In the genomic region with DNA sequence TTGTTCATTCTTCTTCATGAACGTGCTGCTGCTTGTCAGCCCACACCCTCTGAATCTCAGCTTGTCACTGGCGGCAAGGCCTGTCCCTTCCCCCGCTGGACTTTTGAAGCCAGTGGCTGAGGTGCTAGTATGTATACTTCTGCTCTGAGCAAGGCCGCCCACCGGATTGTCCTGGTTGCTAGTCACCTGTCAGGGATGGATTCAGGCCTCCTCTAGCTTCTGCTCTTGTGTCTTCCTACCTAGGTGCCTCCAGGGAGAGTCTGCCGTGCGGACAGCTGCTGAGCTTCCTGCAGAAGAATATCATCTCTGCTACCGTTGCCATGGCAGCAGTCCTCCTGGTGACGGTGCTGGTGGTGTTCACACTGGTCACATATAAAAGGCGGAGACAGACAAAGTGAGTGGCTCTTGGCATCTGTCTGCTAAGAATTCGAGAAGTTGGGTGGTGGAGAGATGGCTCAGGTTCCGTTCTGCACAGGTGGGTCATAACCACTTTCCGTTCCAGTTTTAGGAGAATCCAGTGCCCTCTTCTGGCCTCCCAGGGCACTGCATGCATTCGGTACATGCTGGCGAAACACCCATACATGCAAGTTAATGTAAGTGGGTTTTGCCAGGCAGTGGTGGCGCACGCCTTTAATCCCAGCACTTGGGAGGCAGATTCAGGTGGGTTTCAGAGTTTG, we compare ENCODE assay signal across 8 mouse cellular contexts. TPM values are rescaled to one million over a fixed set of nuclear protein-coding genes. Genes with fewer than 3 reads are reported as not detected.
DNase-seq lines count a peak whose midpoint lies in the region; ATAC-seq and TF ChIP-seq lines count a peak whose summit lies in the region.

No protein-coding gene starts in this region.

- no peak for ATAC-seq in embryonic facial prominence, embryonic 15.5 days (ENCODE audit: insufficient number of reproducible peaks, low FRiP score, low TSS enrichment, low read depth)
- no peak for ATAC-seq in heart, embryonic 13.5 days (ENCODE audit: extremely low read depth, insufficient number of reproducible peaks, low FRiP score, low TSS enrichment)
- peak; percentile 25; the same call in 1 of the 2 replicates for ATAC-seq in kidney, postnatal 0 days (replicated peaks; ENCODE audit: low FRiP score, low read depth)
- ATAC-seq in monocyte, adult 5-6 weeks (replicated peaks; ENCODE audit: insufficient number of reproducible peaks, low FRiP score, low TSS enrichment, poor library complexity, severe bottlenecking): peak; percentile 63; the same call in 1 of the 2 replicates

- no peak overlapping the region for H3K9ac ChIP-seq in embryonic facial prominence, embryonic 15.5 days
- H3K9ac ChIP-seq in heart, embryonic 13.5 days: no peak overlapping the region
- H3K9ac ChIP-seq in kidney, postnatal 0 days (ENCODE audit: low read depth, low read length): no peak overlapping the region

- H3K9me3 ChIP-seq in embryonic facial prominence, embryonic 15.5 days (replicated peaks): no peaks in the 10 kb centered on the region
- no peaks in the 10 kb centered on the region for H3K9me3 ChIP-seq in heart, embryonic 13.5 days
- H3K9me3 ChIP-seq in kidney, postnatal 0 days (replicated peaks; ENCODE audit: low read length): no peaks in the 10 kb centered on the region

- peak; percentile 90 for DNase-seq in CD4-positive, CD25-positive, alpha-beta regulatory T cell, adult 2 months (ENCODE audit: low read depth, low spot score)
- DNase-seq in kidney, postnatal 0 days (ENCODE audit: low spot score): peak; percentile 72
- peak; percentile 62 for DNase-seq in liver
- DNase-seq in spleen, postnatal 36 days (ENCODE audit: low spot score in 2 of 2): peak; percentile 68 to 78

- H3K36me3 ChIP-seq in embryonic facial prominence, embryonic 15.5 days: no peaks in the 10 kb centered on the region
- no peaks in the 10 kb centered on the region for H3K36me3 ChIP-seq in heart, embryonic 13.5 days
- H3K36me3 ChIP-seq in kidney, postnatal 0 days (ENCODE audit: insufficient read depth, low read length): no peaks in the 10 kb centered on the region

- peak; percentile 83 for TF ChIP-seq CTCF in bone marrow, adult 2 months (IDR thresholded peaks at IDR 0.05; ENCODE audit: control insufficient read depth, insufficient read depth, low read length)
- peak; percentile 82 for TF ChIP-seq CTCF in kidney, postnatal 0 days (IDR thresholded peaks at IDR 0.05; ENCODE audit: low read depth)

- H3K4me2 ChIP-seq in embryonic facial prominence, embryonic 15.5 days (replicated peaks): peak overlapping the region; percentile 46
- H3K4me2 ChIP-seq in heart, embryonic 13.5 days: peak overlapping the region; percentile 55
- peak overlapping the region; percentile 30 for H3K4me2 ChIP-seq in kidney, postnatal 0 days (ENCODE audit: low read length)

- no peak overlapping the region for H3K4me3 ChIP-seq in bone marrow, adult 2 months (replicated peaks; ENCODE audit: control insufficient read depth, low read depth, low read length)
- H3K4me3 ChIP-seq in embryonic facial prominence, embryonic 15.5 days (replicated peaks): peak overlapping the region; percentile 25
- H3K4me3 ChIP-seq in heart, embryonic 13.5 days: peak overlapping the region; percentile 30
- H3K4me3 ChIP-seq in kidney, postnatal 0 days (replicated peaks; ENCODE audit: low read depth, low read length): no peak overlapping the region

- H3K4me1 ChIP-seq in bone marrow, adult 2 months (ENCODE audit: control insufficient read depth, insufficient read depth, low read length): no peaks in the 10 kb centered on the region
- H3K4me1 ChIP-seq in embryonic facial prominence, embryonic 15.5 days: peaks cover 6% of the 10 kb centered on the region; the same call in 1 of the 2 replicates
- 0 out of 2 replicates have a peak, but pooled peaks cover 5% of the 10 kb centered on the region for H3K4me1 ChIP-seq in heart, embryonic 13.5 days
- no peaks in the 10 kb centered on the region for H3K4me1 ChIP-seq in kidney, postnatal 0 days (replicated peaks; ENCODE audit: insufficient read depth, low read length)

- no peak overlapping the region for H3K27ac ChIP-seq in bone marrow, adult 2 months (ENCODE audit: control insufficient read depth, insufficient read depth, low read depth, low read length, poor library complexity)
- no peak overlapping the region for H3K27ac ChIP-seq in embryonic facial prominence, embryonic 15.5 days (replicated peaks)
- no peak overlapping the region for H3K27ac ChIP-seq in heart, embryonic 13.5 days (replicated peaks)
- no peak overlapping the region for H3K27ac ChIP-seq in kidney, postnatal 0 days

- TF ChIP-seq POLR2A in bone marrow, adult 2 months (IDR thresholded peaks at IDR 0.05; ENCODE audit: borderline replicate concordance, control insufficient read depth, low read depth, low read length): no peak

- no peaks in the 10 kb centered on the region for H3K27me3 ChIP-seq in embryonic facial prominence, embryonic 15.5 days
- peaks cover 34% of the 10 kb centered on the region for H3K27me3 ChIP-seq in heart, embryonic 13.5 days (replicated peaks)
- H3K27me3 ChIP-seq in kidney, postnatal 0 days (ENCODE audit: insufficient read depth, low read length): no peaks in the 10 kb centered on the region

- WGBS in bone marrow, adult 2 months: 25% methylated on average over 17 of the region's 17 CpGs
- 21% methylated on average over 17 of the region's 17 CpGs for WGBS in embryonic facial prominence, embryonic 15.5 days
- WGBS in heart, embryonic 13.5 days: 26% methylated on average over 17 of the region's 17 CpGs
- 24% methylated on average over 17 of the region's 17 CpGs for WGBS in kidney, postnatal 0 days

RNA-seq across cellular contexts. Expression of gene Zap70, which starts 17.2 kb away (rescaled TPM):
- 4.8 and 5.3 TPM in 2 replicates for polyA plus RNA-seq in bone marrow, adult 2 months (2011; ENCODE audit: insufficient read depth, insufficient read length, low replicate concordance, missing spikeins)
- 0.64 and 0.85 TPM in 2 replicates for polyA plus RNA-seq in embryonic facial prominence, embryonic 15.5 days (2015; fragmentation: Nextera tagmentation; extraction: Ambion mirVana)
- polyA plus RNA-seq in heart, embryonic 13.5 days (2015; fragmentation: Nextera tagmentation; extraction: Ambion mirVana): 0.31 and 0.34 TPM in 2 replicates
- polyA plus RNA-seq in kidney, postnatal 0 days (2015; fragmentation: Nextera tagmentation; extraction: Ambion mirVana): 0.17 and 0.51 TPM in 2 replicates
- total RNA-seq in monocyte, adult 5-6 weeks (2017): 14.5 to 81.6 TPM (median 14.9 TPM) in 3 replicates

RNA-seq across cellular contexts. Expression of gene Actr1b, which starts 30.2 kb away (rescaled TPM):
- 19.0 and 47.5 TPM in 2 replicates for polyA plus RNA-seq in bone marrow, adult 2 months (2011; ENCODE audit: insufficient read depth, insufficient read length, low replicate concordance, missing spikeins)
- polyA plus RNA-seq in embryonic facial prominence, embryonic 15.5 days (2015; fragmentation: Nextera tagmentation; extraction: Ambion mirVana): 110 and 118 TPM in 2 replicates
- polyA plus RNA-seq in heart, embryonic 13.5 days (2015; fragmentation: Nextera tagmentation; extraction: Ambion mirVana): 85.5 and 90.6 TPM in 2 replicates
- 77.8 and 92.8 TPM in 2 replicates for polyA plus RNA-seq in kidney, postnatal 0 days (2015; fragmentation: Nextera tagmentation; extraction: Ambion mirVana)
- 43.6 to 76.4 TPM (median 61.1 TPM) in 3 replicates for total RNA-seq in monocyte, adult 5-6 weeks (2017)

RNA-seq across cellular contexts. Expression of gene 4933424G06Rik, which starts 34.5 kb away (rescaled TPM):
- not detected in 2 replicates for polyA plus RNA-seq in bone marrow, adult 2 months (2011; ENCODE audit: insufficient read depth, insufficient read length, low replicate concordance, missing spikeins)
- polyA plus RNA-seq in embryonic facial prominence, embryonic 15.5 days (2015; fragmentation: Nextera tagmentation; extraction: Ambion mirVana): 0.34 and 0.44 TPM in 2 replicates
- 0.13 TPM in 1 of 2 replicates, not detected in the other for polyA plus RNA-seq in heart, embryonic 13.5 days (2015; fragmentation: Nextera tagmentation; extraction: Ambion mirVana)
- 0.11 TPM in 1 of 2 replicates, not detected in the other for polyA plus RNA-seq in kidney, postnatal 0 days (2015; fragmentation: Nextera tagmentation; extraction: Ambion mirVana)
- total RNA-seq in monocyte, adult 5-6 weeks (2017): not detected in 3 replicates

RNA-seq across cellular contexts. Expression of gene Cox5b, which starts 53.2 kb away (rescaled TPM):
- 390 and 471 TPM in 2 replicates for polyA plus RNA-seq in bone marrow, adult 2 months (2011; ENCODE audit: insufficient read depth, insufficient read length, low replicate concordance, missing spikeins)
- 549 and 569 TPM in 2 replicates for polyA plus RNA-seq in embryonic facial prominence, embryonic 15.5 days (2015; fragmentation: Nextera tagmentation; extraction: Ambion mirVana)
- polyA plus RNA-seq in heart, embryonic 13.5 days (2015; fragmentation: Nextera tagmentation; extraction: Ambion mirVana): 1,082 and 1,332 TPM in 2 replicates
- 1,072 and 1,147 TPM in 2 replicates for polyA plus RNA-seq in kidney, postnatal 0 days (2015; fragmentation: Nextera tagmentation; extraction: Ambion mirVana)
- total RNA-seq in monocyte, adult 5-6 weeks (2017): 276 to 385 TPM (median 284 TPM) in 3 replicates

Comparison
In these comparisons a context has a peak if more than half of its experiments do, and no peak if none do; other contexts are left out.
1. H3K4me3 ChIP-seq: peak in embryonic facial prominence, embryonic 15.5 days (single experiment) and heart, embryonic 13.5 days (single experiment); none in bone marrow, adult 2 months (single experiment) and kidney, postnatal 0 days (single experiment).
2. ATAC-seq: peak in kidney, postnatal 0 days (single experiment) and monocyte, adult 5-6 weeks (single experiment); none in embryonic facial prominence, embryonic 15.5 days (single experiment) and heart, embryonic 13.5 days (single experiment).
3. Peak in every context shown above with its lines, with median percentiles within 50 percentile points of each other: DNase-seq and H3K4me2 ChIP-seq.